Mouse (Mus musculus) heart, adult 2 months (tissue): ENCODE measurements around the gene Dctn3.
A peak's percentile ranks its signal among the peaks of the same experiment; 100 is the strongest.

Experiments used
- CTCF ChIP-seq: fragments of 200-600 bp; IDR thresholded peaks from 2 replicates; pipeline ENCODE4 v1.8.1; 2022; ENCODE audit warnings: antibody characterized with exemption, mild to moderate bottlenecking, moderate library complexity
- POLR2A ChIP-seq: fragments of 200-500 bp; IDR thresholded peaks from 2 replicates; pipeline ENCODE4 v1.6.1; 2011; ENCODE audit warnings: mild to moderate bottlenecking, low read depth, low read length, control low read depth; ENCODE audit not compliant: insufficient read depth

- TF ChIP-seq POLR2A (peak; percentile 53), CTCF (peak; percentile 95)
Measured at GRCm38 (mm10) chr4:41755338-41756305, 32.7 kb upstream of the Dctn3 start, which contains the start of gene Sigmar1.
